Mouse (Mus musculus) natural killer cell, adult 2 months (primary cell): ENCODE measurements around the gene Wscd2.
A peak's percentile ranks its signal among the peaks of the same experiment; 100 is the strongest.

Experiments used
- DNase-seq, 2 experiments: peaks; one replicate each; pipeline ENCODE4 v3.0.0; 2022; ENCODE audit warnings: low spot score in 2 of 2

The Wscd2 gene

GRCm38 (mm10) chr5:113490033-113490432, at the start of gene Wscd2:
Gene Wscd2 (plus strand): TSS chr5:113490333.
- DNase-seq: no peak

DNA sequence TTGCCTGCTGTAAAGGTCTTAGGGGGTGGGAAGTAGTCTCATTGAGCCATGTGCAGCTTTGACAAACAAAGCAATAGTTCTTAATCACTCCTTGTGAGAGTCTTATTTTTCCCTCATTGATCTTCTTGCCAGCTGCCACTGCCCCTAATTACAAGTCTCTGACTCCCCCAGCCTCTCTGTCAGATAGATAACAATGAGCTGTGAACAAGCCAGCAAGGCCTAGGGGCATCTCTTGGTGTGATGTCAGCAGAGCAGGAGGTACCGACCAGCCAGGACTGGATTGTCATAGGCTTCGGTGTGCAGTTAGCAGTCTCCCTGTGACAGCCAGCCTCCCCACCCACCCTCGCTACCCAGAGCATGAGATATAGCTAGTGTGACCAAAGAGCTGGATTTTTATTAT, 48.0 kb upstream of the Wscd2 start:
- DNase-seq: no peak

DNA sequence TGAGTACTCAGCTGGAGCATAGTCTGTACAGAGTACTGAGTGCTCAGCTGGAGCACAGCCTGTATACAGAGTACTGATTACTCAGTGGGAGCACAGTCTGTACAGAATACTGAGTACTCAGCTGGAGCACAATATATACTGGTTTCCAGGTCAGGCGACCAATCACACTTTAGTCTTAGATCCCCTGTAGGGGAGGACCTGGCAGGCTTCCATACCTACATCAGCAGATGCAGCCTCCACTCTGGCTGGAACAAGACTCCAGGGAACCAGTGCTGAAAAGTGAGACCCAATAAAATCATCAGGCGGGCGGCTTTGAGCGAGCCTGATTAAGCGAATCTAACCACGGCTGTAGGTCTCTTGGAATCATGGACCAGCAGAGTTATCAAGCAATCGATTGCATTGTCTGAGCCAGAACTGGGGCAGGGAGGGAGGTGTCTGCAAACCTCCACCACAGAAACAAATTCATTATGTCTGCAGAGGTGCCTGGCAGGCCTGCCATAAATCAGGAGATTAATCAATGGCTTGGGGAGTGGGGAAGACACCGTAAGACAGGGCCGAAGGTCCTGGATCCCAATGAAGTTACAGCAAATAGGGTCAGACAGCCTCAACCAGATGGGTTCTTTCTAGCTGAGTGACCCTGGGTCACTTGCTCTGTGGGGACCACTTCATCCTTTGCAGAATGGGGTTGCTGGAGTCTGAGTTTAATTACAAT, 42.0 kb upstream of the Wscd2 start:
- DNase-seq: no peak

DNA sequence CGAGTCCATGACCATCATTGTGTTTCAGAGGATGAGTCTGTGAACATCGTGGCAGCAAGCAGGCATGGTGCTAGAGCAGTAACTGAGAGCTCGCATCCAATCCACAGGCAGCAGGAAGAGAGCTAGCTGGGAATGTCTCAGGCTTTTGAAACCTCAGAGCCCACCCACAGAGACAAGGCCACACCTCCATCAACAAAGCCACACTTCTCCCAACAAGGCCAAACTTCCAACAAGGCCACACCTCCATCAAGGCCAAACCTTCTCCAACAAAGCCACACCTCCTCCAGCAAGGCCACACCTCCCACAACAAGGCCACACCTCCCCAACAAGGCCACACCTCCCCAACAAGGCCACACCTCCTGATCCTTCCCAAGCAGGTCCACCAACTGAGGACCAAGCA, 40.8 kb upstream of the Wscd2 start:
- DNase-seq: no peak

DNA sequence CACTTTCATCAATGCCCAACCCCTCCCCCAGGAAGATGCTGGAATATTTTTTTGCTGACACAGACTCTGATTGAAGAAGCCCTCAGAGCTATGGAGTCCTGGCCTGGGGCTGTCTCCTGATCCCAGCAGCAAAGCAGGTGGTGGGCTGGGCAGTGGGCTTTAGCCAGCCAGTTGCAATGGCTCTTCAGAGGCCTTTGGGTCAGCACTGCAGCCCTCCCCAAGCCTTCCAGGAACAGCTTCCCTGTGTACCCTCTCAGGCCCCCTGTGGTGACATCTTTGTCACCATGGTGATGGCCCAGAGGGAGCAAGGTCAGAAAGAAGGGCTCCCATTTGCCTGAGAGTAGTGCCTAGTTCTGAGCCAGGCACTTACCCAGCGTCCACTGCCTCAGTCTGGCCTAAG, 37.4 kb upstream of the Wscd2 start:
- no peak for DNase-seq

DNA sequence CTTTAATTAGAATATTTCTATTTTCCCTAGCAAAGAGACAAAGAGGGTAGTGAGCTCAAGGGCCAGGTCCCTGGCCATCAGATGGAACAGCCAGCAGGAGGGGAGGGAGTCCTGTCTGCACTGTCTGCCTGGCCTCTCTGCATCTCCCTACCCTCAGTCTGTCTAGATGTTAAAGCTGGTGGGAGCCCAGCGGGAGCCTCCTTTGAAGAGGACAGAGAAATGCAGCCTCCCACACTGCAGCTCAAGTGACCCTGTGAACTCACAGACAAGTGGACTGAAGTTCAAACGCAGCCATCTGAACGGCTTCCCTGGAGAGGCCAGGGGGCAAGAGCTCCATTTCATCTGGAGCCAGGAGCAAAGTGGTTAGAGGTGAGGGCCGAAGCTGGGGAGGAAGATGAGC, 36.8 kb upstream of the Wscd2 start:
- no peak for DNase-seq

- DNase-seq: no peak
Observed at GRCm38 (mm10) chr5:113456020-113456419, 34.1 kb upstream of the Wscd2 start.

GRCm38 (mm10) chr5:113456756-113457155, 33.4 kb upstream of the Wscd2 start:
- DNase-seq: no peak

- no peak for DNase-seq
Observed at GRCm38 (mm10) chr5:113457260-113457659, 32.9 kb upstream of the Wscd2 start.

DNA sequence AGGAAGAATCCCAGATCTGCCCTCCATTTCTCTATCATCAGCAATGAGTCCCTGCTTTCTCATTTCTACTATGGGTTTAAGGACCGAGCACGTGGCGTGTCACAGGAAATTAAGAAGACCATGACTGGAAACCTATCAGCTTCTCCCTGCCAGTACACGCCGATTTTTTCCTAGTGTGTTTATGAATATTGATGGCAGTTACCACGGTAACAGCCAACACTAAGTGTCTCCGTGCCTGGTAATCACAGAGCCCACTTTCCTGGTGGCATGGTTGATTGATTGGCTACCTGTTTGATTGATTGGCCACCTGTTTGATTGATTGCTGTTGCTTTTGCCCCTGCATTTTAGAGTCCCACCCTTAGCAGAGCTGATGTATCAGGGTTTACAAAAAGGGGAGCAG, 30.2 kb upstream of the Wscd2 start:
- DNase-seq: no peak

DNA sequence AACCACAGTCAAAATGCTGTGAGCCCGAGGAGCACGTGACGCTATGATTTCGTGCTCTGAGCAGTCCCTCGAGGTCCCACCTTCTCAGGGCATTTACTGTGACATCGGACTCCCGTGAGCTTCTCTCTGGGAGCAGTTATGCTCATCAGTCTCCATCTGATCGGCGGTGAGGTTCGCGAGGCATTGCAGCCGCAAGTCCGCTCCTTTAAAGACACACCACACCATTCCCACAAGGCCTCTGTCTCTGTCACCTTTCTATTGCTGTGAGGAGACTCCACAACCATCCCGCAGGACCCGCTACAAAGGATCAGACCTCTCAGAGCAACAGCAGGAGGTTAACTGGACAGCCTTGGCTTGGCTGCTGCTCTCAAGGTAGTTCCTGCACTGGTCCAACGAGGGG, 28.6 kb upstream of the Wscd2 start:
- DNase-seq: peak in 1 of 2 experiments; percentile 21

GRCm38 (mm10) chr5:113461998-113462625, 28.0 kb upstream of the Wscd2 start:
- DNase-seq: no peak

GRCm38 (mm10) chr5:113464731-113465130, 25.4 kb upstream of the Wscd2 start:
- DNase-seq: no peak

GRCm38 (mm10) chr5:113466536-113466935, 23.6 kb upstream of the Wscd2 start:
- no peak for DNase-seq

DNA sequence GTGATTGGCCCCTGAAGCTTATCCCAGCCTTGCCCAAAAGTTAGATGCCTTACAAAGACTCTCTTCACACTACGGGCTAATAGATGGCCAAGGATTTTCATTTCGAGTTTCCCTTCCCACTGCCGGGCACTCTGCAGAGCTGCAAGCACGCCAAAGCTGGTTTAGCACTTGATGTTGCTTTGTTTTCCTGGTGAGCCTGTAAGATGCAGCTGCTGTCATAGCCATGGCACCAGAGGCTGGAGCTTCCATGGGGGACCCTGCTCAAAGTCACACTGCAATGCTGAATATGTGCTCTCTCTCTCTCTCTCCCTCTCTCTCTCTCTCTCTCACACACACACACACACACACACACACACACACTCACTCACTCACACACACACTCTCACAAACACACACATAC, 23.1 kb upstream of the Wscd2 start:
- DNase-seq: no peak

DNA sequence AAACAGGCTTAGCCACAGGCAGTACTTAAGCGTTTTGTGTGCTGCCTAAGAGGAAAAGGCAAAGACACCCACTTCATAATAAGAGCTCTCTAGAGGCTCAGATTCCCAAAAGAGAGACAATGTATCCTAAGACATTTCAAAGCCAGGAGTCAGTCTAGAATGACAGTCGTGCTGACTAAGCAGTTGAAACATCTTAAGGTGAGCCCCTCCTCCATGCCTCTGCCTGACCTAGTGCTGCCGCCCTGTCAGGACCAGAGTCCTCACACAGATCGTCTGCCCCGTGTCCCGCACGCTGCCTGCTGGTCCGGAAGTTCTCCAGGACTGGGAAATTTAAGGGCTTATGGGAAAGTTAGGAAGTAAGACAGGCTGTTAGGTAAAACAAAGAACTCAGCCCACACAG, 22.4 kb upstream of the Wscd2 start:
- DNase-seq: no peak

GRCm38 (mm10) chr5:113468625-113469024, 21.5 kb upstream of the Wscd2 start:
- DNase-seq: no peak

- no peak for DNase-seq
Observed at GRCm38 (mm10) chr5:113469231-113469630, 20.9 kb upstream of the Wscd2 start.

DNA sequence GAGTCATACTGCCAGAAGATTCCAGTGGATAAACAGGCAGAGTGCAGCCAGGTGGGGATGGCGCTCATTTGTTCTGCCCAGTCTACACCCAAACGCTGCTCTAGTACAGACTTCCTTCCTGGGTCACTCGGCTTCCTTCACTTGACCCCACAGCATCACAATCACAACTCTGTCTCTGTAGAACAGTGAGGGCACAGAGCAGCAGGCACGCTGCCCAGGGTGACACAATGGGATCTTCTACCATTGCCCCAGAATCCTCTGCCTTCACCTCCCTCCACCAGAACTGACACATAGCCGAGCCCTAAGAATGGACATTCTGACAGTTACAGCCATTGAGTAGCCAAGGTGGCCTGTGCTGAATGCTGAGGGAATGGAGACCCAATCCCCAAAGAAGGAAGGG, 20.3 kb upstream of the Wscd2 start:
- DNase-seq: no peak

DNA sequence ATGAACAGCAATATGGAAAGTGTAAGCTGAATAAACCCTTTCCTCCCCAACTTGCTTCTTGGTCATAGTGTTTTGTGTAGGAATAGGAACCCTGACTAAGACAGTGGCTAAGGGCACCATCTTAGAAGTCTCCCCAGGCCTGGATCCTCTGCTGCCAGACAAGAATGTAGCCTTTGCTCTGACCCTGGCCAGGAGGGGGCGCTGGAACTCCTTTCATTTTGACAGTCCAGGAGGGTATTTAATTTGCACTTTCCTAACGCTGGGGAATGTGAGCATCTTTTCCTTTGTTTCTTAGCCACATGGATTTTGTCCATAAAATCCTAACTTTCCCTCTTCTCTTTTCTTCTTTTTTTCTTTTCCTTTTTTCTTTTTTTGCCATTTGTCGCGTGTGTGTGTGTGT, 18.7 kb upstream of the Wscd2 start:
- DNase-seq: peak; percentile 75 to 76

DNA sequence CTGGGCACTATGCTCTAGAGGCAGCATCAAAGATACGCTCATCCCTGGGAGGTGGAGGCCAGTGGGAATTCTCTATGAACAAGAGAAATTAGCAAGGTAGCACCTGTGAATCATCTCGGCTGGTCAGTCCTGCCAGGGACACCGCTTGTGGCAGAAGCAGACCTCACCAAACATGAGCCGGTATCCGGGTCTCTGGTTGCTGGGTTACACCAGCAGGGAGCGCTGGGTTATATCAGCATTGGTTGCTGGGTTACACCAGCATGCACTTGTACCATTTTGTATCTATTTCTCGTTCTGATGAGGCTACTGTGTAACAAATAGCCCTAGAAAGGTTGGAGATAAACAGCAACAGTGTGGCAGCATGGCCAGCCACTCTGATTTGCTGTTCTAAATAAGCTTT, 17.8 kb upstream of the Wscd2 start:
- DNase-seq: peak in 1 of 2 experiments; percentile 28

DNA sequence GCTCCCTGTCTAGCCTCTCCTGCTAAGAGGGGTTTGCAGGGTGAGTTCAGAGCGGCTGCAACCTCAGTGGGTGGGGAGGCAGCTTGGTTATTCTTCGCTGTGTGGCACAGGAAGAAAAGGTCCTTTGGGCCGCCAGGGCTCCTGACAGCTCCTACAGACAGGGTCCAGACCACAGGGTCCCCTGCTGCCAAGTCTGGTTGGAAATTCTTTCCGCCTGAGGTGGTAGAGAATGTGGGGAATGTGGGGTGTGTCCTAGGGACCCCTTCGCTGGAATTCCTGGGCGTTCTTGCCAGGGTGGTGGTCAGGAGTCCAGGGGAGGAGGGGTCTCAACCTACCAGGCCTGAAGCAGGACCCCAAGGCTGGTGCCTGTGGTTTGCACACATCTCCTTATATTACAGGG, 13.3 kb upstream of the Wscd2 start:
- DNase-seq: no peak

DNA sequence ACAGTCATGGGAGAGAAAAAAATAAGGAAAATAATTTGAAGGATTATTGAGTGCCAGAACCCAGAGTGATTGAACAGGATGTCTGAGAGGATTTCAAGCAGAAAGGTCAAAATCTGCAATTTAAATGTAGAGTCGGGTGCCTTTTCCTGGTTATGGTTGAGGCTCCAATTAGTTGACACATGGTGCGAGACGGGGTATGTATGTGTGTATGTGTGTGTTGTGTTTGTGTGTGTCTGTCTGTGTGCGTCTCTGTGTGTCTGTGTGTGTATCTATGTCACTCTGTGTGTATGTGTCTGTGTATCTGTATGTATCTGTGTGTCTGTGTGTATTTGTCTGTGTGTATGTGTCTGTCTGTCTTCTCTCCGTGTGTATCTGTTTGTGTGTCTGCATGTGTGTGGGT, 11.1 kb upstream of the Wscd2 start:
- no peak for DNase-seq

- DNase-seq: no peak
Observed at GRCm38 (mm10) chr5:113480451-113480850, 9.7 kb upstream of the Wscd2 start.
